Mouse (Mus musculus) erythroid progenitor cell, adult 5-6 weeks (primary cell): ENCODE data around the gene Cped1. TPM values are rescaled to one million over a fixed set of nuclear protein-coding genes. Genes with fewer than 3 reads are reported as not detected.
"Not testable (repeated sequence)": the region's sequence is repeated elsewhere in the genome, so short reads cannot be mapped to it uniquely, and the experiment has no call there.

ENCODE experiments used
- ATAC-seq: replicated peaks from 2 replicates; pipeline ENCODE4 v1.8.0; 2016; ENCODE audit warnings: moderate number of reproducible peaks, mild to moderate bottlenecking, moderate TSS enrichment, inconsistent platforms; ENCODE audit not compliant: poor library complexity, low FRiP score, severe bottlenecking
- total RNA-seq, 2 experiments: library from RNA; stranded (forward) in 1 of 2; stranded (reverse) in 1 of 2; fragments of 150-400 nt in 1 of 2; fragments of 186-747, 209-891 nt in 1 of 2; gene quantifications; 2 replicates each; pipeline versions ENCODE4 v1.2.3 to v1.2.4; 2015 to 2017; ENCODE audit warnings: low replicate concordance in 2 of 2

Gene Cped1
- total RNA-seq, 2 experiments from 2014 or later = 0.53 TPM; not detected in 1

GRCm38 (mm10) chr6:22021315-22021714, 35.6 kb downstream of the Cped1 start:
- ATAC-seq = no peak

- ATAC-seq = no peak
These were observed 38.5 kb downstream of the Cped1 start for GRCm38 (mm10) chr6:22024168-22024567.

- ATAC-seq = no peak
These were observed 40.1 kb downstream of the Cped1 start for GRCm38 (mm10) chr6:22025584-22026357.

- no peak for ATAC-seq
These were observed 40.6 kb downstream of the Cped1 start for GRCm38 (mm10) chr6:22026358-22026673.

GRCm38 (mm10) chr6:22026761-22027594, 41.3 kb downstream of the Cped1 start:
- ATAC-seq = no peak

- ATAC-seq = no peak
These were observed 42.1 kb downstream of the Cped1 start for GRCm38 (mm10) chr6:22027854-22028253.

GRCm38 (mm10) chr6:22030381-22030780, 44.7 kb downstream of the Cped1 start:
- no peak for ATAC-seq

- ATAC-seq = no peak
These were observed 47.5 kb downstream of the Cped1 start for GRCm38 (mm10) chr6:22033188-22033587.

- no peak for ATAC-seq
These were observed 49.7 kb downstream of the Cped1 start for GRCm38 (mm10) chr6:22035408-22035807.

- no peak for ATAC-seq
These were observed 50.2 kb downstream of the Cped1 start for GRCm38 (mm10) chr6:22035895-22036294.

GRCm38 (mm10) chr6:22036396-22036795, 50.7 kb downstream of the Cped1 start:
- no peak for ATAC-seq

- no peak for ATAC-seq
These were observed 51.2 kb downstream of the Cped1 start for GRCm38 (mm10) chr6:22036911-22037310.

- no peak for ATAC-seq
These were observed 51.8 kb downstream of the Cped1 start for GRCm38 (mm10) chr6:22037441-22038050.

- ATAC-seq = not testable (repeated sequence)
These were observed 54.0 kb downstream of the Cped1 start for GRCm38 (mm10) chr6:22039666-22040065.

- no peak for ATAC-seq
These were observed 59.3 kb downstream of the Cped1 start for GRCm38 (mm10) chr6:22044880-22045605.

- ATAC-seq = no peak
These were observed 61.4 kb downstream of the Cped1 start for GRCm38 (mm10) chr6:22047101-22047500.

GRCm38 (mm10) chr6:22049093-22049492, 63.4 kb downstream of the Cped1 start:
- ATAC-seq = no peak

GRCm38 (mm10) chr6:22051526-22051925, 65.8 kb downstream of the Cped1 start:
- no peak for ATAC-seq

- no peak for ATAC-seq
These were observed 67.3 kb downstream of the Cped1 start for GRCm38 (mm10) chr6:22053014-22053413.

GRCm38 (mm10) chr6:22064341-22064740, 78.6 kb downstream of the Cped1 start:
- ATAC-seq = no peak
